Mouse (Mus musculus) adrenal gland, adult 8-10 months (tissue): ENCODE results near the gene Ubiad1. TPM values are rescaled to one million over a fixed set of nuclear protein-coding genes. Genes with fewer than 3 reads are reported as not detected.

Experiments
- DNase-seq: peaks from one replicate; pipeline ENCODE4 v3.0.0; 2022
- total RNA-seq, 4 experiments: library from RNA; stranded (reverse); gene quantifications; 2 replicates each; pipeline ENCODE4 v1.2.4; 2022

Ubiad1 gene
- total RNA-seq, 4 experiments from 2014 or later, result 17.1 to 20.4 (median 17.8) TPM

- DNase-seq, result no peak
These were observed 45.0 kb downstream of the Ubiad1 start for GRCm38 (mm10) chr4:148399437-148400094.

DNA sequence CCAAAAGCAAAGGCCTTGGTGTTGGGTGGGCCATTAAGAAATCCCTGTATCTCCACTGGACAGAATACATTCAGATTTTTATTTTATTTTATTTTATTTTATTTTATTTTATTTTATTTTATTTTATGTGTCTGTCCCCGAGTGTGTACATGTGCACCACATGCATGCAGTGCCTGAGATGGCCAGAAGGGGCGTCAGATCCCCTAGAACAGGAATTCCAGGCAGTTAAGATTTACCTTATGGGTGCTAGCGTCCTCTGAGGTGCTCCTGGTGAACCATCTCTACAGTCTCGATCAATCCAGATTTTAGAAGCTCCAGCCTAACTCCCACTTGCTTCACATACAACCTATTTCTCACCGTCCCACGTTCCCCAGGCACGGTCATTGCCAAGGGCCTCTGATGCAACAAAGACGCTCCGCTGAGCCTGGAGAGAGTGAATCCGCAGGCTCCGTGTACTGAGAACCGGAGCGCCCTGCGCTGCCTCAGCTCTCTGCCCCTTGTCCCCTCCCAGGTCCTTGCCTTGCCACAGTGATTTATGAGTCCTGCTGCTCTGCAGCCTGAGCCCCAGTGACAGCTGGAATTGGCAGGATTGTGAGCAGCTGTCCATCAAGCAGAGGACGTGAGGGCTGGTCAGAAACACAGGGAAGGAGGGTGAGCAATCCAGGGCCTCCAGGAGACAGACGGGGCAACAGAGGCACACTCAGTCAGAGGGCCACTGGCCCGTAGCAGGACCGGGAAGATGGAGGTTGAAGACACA lies 46.9 kb downstream of the Ubiad1 start:
- DNase-seq, result no peak

- DNase-seq, result no peak
These were observed 47.5 kb downstream of the Ubiad1 start for GRCm38 (mm10) chr4:148397113-148397512.

GRCm38 (mm10) chr4:148395875-148396274 lies 48.7 kb downstream of the Ubiad1 start:
- DNase-seq, result no peak

DNA sequence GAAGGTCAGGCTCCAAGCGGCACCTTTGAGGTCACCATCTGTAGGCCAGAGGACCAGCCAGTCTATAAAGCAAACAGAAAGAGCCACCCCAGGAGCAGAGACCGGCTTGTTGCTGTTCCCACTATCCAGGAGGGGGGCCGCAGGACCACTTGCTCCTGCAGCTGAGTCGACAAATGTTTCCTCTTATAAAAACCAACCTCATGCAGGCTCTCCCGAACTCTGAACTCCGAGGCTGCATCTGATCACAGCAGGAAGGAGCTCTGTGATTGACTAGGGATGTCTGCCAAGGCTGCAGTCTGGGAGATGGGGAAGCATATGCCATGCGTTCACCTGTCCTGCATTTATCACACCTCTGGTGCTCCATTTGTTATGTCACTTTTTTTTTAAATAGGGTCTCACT lies 49.4 kb downstream of the Ubiad1 start:
- no peak for DNase-seq

GRCm38 (mm10) chr4:148391714-148392310 lies 52.8 kb downstream of the Ubiad1 start:
- no peak for DNase-seq

DNA sequence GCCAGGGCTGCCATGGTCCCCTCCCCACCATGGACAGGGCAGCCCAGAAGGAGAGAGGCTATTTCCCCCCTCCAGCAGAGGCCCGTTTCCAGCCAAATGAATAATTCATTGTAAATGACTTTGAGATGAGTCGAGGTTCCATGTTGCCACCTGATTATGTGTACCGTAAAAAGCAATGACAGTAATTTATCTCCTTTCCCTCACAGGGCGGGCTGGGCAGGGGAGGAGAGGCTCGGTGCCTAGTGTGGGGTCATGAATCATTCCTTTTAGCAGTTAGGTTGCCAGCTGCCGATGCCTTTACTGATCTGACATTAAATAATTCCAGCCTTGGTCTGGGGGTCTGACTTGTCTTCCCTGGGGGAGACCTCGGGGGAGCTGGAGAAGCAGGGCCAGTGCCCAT lies 54.9 kb downstream of the Ubiad1 start:
- no peak for DNase-seq

GRCm38 (mm10) chr4:148389047-148389446 lies 55.5 kb downstream of the Ubiad1 start:
- DNase-seq, result no peak

DNA sequence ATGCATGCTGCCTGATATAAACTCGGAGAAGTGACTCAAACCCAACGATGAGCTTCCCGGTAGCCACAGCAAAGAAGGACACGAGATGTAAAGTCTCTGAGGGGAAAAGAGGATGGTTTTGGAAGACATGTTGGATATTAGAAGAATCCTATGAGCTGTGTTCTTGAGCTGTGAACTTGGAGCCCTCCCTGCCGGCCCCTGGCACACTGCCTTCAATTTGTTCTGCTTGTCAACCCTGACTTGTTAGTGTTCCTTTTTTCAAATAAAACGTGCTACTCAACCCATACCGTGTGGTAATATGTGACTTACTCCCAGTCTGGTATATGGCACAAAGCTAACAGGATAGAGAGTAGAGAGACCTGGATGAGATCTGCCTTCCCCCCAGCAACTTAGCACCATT lies 59.3 kb downstream of the Ubiad1 start:
- DNase-seq, result no peak

Other genes with a start within 250 kb of the Ubiad1 start
- under 1 TPM; 0.42 to 0.68 (median 0.66) TPM for gene Disp3, start 156.8 kb downstream of the Ubiad1 start, total RNA-seq
- 10 to 100 TPM; 74.2 to 82.1 (median 79.3) TPM for gene Mtor, start 3.8 kb upstream of the Ubiad1 start, total RNA-seq
- 1 to 10 TPM in 3 of 4 experiments, under 1 TPM in 1; 0.87 to 2.9 (median 1.4) TPM for gene Angptl7, start 55.7 kb upstream of the Ubiad1 start, total RNA-seq
- gene Exosc10, start 113.7 kb upstream of the Ubiad1 start, total RNA-seq, result 10 to 100 TPM; 42.4 to 58.8 (median 51.5) TPM
- gene Srm, start 146.7 kb upstream of the Ubiad1 start, total RNA-seq, result 10 to 100 TPM; 67.4 to 91.6 (median 76.2) TPM
- gene Masp2, start 157.8 kb upstream of the Ubiad1 start, total RNA-seq, result 1 to 10 TPM; 1.5 to 2.6 (median 1.6) TPM
- gene Tardbp, start 182.2 kb upstream of the Ubiad1 start, total RNA-seq, result 100 to 1,000 TPM; 216 to 285 (median 243) TPM
- gene Gm572, start 198.5 kb upstream of the Ubiad1 start, total RNA-seq, result not detected